Mouse (Mus musculus) cortical plate, adult 2 months (tissue): ENCODE data around the gene Bnip1.

Experiments
- CTCF ChIP-seq: fragments of 200-500 bp; IDR thresholded peaks from 2 replicates; pipeline ENCODE4 v1.5.1; 2011; ENCODE audit warnings: mild to moderate bottlenecking, control low read depth, low read length; ENCODE audit not compliant: insufficient read depth; ENCODE audit errors: extremely low read depth
- POLR2A ChIP-seq: fragments of 200-500 bp; IDR thresholded peaks from 2 replicates; pipeline ENCODE4 v1.6.1; 2011; ENCODE audit warnings: mild to moderate bottlenecking, low read length, control low read depth; ENCODE audit not compliant: insufficient read depth; ENCODE audit errors: extremely low read depth

GRCm38 (mm10) chr17:26834966-26835755 lies 54.3 kb downstream of the Bnip1 start:
- no peak for TF ChIP-seq CTCF
- TF ChIP-seq POLR2A: no peak
